Mouse (Mus musculus): ENCODE results near the gene Slco1c1. TPM values are rescaled to one million over a fixed set of nuclear protein-coding genes. Genes with fewer than 3 reads are reported as not detected.

Slco1c1 gene
- not detected for total RNA-seq (2021)
- long read RNA-seq, experiment 1 = 0 reads
- long read RNA-seq, experiment 2 = 0 reads

GRCm38 (mm10) chr6:141523747-141524640 lies at the start of gene Slco1c1:
Slco1c1 (plus strand) TSS chr6:141524368.
- DNase-seq = no peak
- no peak for TF ChIP-seq CTCF (IDR thresholded peaks at IDR 0.05)
- no peak within 1 kb of the TSS for H3K4me3 ChIP-seq
- H3K27ac ChIP-seq = no peak within 1 kb of the TSS
- intact Hi-C loops (cut with DNase I) = no loop called here

GRCm38 (mm10) chr6:141474696-141475095 lies 49.5 kb upstream of the Slco1c1 start:
- no peak for DNase-seq
- intact Hi-C loops (cut with DNase I) = no loop called here
- Histone ChIP-seq H3K4me3 (no peak overlapping the region), H3K27ac (no peak overlapping the region)
- TF ChIP-seq CTCF (IDR thresholded peaks at IDR 0.05) = no peak

- no peak for TF ChIP-seq CTCF (IDR thresholded peaks at IDR 0.05)
- intact Hi-C loops (cut with DNase I) = loop anchor here (5.0 kb wide), 1 partner anchor 92 kb away; no protein-coding TSS in a partner anchor
- no peak overlapping the region for H3K4me3 ChIP-seq
- peak overlapping the region; percentile 31; the same call in 1 of the 2 replicates for H3K27ac ChIP-seq
- peak; percentile 29 for DNase-seq
Measured at GRCm38 (mm10) chr6:141485302-141486021, 38.7 kb upstream of the Slco1c1 start.

GRCm38 (mm10) chr6:141487266-141487665 lies 36.9 kb upstream of the Slco1c1 start:
- no peak for DNase-seq
- TF ChIP-seq CTCF (IDR thresholded peaks at IDR 0.05) = peak; percentile 44
- H3K4me3 ChIP-seq = no peak overlapping the region
- intact Hi-C loops (cut with DNase I) = loop anchor here (5.0 kb wide), 1 partner anchor 90 kb away; no protein-coding TSS in a partner anchor
- H3K27ac ChIP-seq = no peak overlapping the region

GRCm38 (mm10) chr6:141488619-141489018 lies 35.5 kb upstream of the Slco1c1 start:
- DNase-seq = peak; percentile 50
- intact Hi-C loops (cut with DNase I) = loop anchor here (5.0 kb wide), 1 partner anchor 89 kb away; no protein-coding TSS in a partner anchor
- TF ChIP-seq CTCF (IDR thresholded peaks at IDR 0.05) = peak; percentile 80
- no peak overlapping the region for H3K27ac ChIP-seq
- no peak overlapping the region for H3K4me3 ChIP-seq

GRCm38 (mm10) chr6:141494909-141495308 lies 29.3 kb upstream of the Slco1c1 start:
- no peak overlapping the region for H3K27ac ChIP-seq
- no peak for TF ChIP-seq CTCF (IDR thresholded peaks at IDR 0.05)
- H3K4me3 ChIP-seq = no peak overlapping the region
- DNase-seq = no peak
- intact Hi-C loops (cut with DNase I) = no loop called here

GRCm38 (mm10) chr6:141495634-141496418 lies 28.3 kb upstream of the Slco1c1 start:
- Histone ChIP-seq H3K27ac (no peak overlapping the region), H3K4me3 (no peak overlapping the region)
- intact Hi-C loops (cut with DNase I) = no loop called here
- DNase-seq = no peak
- TF ChIP-seq CTCF (IDR thresholded peaks at IDR 0.05) = no peak

GRCm38 (mm10) chr6:141499511-141499910 lies 24.7 kb upstream of the Slco1c1 start:
- Histone ChIP-seq H3K4me3 (no peak overlapping the region), H3K27ac (no peak overlapping the region)
- intact Hi-C loops (cut with DNase I) = no loop called here
- no peak for DNase-seq
- peak; percentile 37 for TF ChIP-seq CTCF (IDR thresholded peaks at IDR 0.05)

GRCm38 (mm10) chr6:141501171-141501570 lies 23.0 kb upstream of the Slco1c1 start:
- DNase-seq = no peak
- intact Hi-C loops (cut with DNase I) = no loop called here
- no peak for TF ChIP-seq CTCF (IDR thresholded peaks at IDR 0.05)
- Histone ChIP-seq H3K4me3 (no peak overlapping the region), H3K27ac (no peak overlapping the region)

- no peak overlapping the region for H3K4me3 ChIP-seq
- intact Hi-C loops (cut with DNase I) = no loop called here
- H3K27ac ChIP-seq = no peak overlapping the region
- DNase-seq = no peak
- TF ChIP-seq CTCF (IDR thresholded peaks at IDR 0.05) = no peak
Measured at GRCm38 (mm10) chr6:141522541-141522940, 1.6 kb upstream of the Slco1c1 start.

- DNase-seq = no peak
- Histone ChIP-seq H3K4me3 (no peak overlapping the region), H3K27ac (no peak overlapping the region)
- intact Hi-C loops (cut with DNase I) = no loop called here
- TF ChIP-seq CTCF (IDR thresholded peaks at IDR 0.05) = no peak
Measured at GRCm38 (mm10) chr6:141525787-141526186, 1.6 kb downstream of the Slco1c1 start.

GRCm38 (mm10) chr6:141530865-141531264 lies 6.7 kb downstream of the Slco1c1 start:
- no peak for TF ChIP-seq CTCF (IDR thresholded peaks at IDR 0.05)
- intact Hi-C loops (cut with DNase I) = no loop called here
- DNase-seq = no peak
- no peak overlapping the region for H3K4me3 ChIP-seq
- H3K27ac ChIP-seq = no peak overlapping the region
